ENCODE assay signal across 8 mouse cellular contexts in genomic region chr11:117825333-117826101, GRCm38 (mm10). TPM values are rescaled to one million over a fixed set of nuclear protein-coding genes. Genes with fewer than 3 reads are reported as not detected.
DNase-seq lines count a peak whose midpoint lies in the region; ATAC-seq and TF ChIP-seq lines count a peak whose summit lies in the region.

Gene Afmid (plus strand): TSS chr11:117825924.
Gene Tk1 (minus strand): TSS chr11:117826092.

- peak; percentile 36 for ATAC-seq in common myeloid progenitor, adult 5-6 weeks (replicated peaks; ENCODE audit: low read depth, poor library complexity, severe bottlenecking)
- peak; percentile 38 for ATAC-seq in inflammation-experienced regulatory T-cells, adult 6 months
- peak; percentile 68 for ATAC-seq in liver, embryonic 14.5 days (ENCODE audit: insufficient read depth)
- peak; percentile 55; the same call in 1 of the 2 replicates for ATAC-seq in neural tube, embryonic 11.5 days (ENCODE audit: insufficient read depth, low FRiP score, low TSS enrichment)

- DNase-seq in layer of hippocampus, adult 2 months (ENCODE audit: low spot score in 2 of 2): no peak
- DNase-seq in layer of hippocampus, adult 11-12 months (ENCODE audit: low spot score): no peak
- DNase-seq in gastrocnemius, postnatal 4 days (ENCODE audit: low spot score in 2 of 2): peak; percentile 61 to 79
- peak; percentile 76 to 83 (median 78) for DNase-seq in liver, embryonic 14.5 days (ENCODE audit: low read depth in 3 of 3, low spot score in 3 of 3)
- peak; percentile 85 for DNase-seq in neural tube, embryonic 11.5 days (ENCODE audit: low spot score)
- DNase-seq in thymus, postnatal 0 days (ENCODE audit: low spot score): peak; percentile 81

- no peaks in the 10 kb centered on the region for H3K9me3 ChIP-seq in liver, embryonic 14.5 days (ENCODE audit: control insufficient read depth, low read length)
- no peaks in the 10 kb centered on the region for H3K9me3 ChIP-seq in neural tube, embryonic 11.5 days (ENCODE audit: control insufficient read depth, low read length)

- peaks cover 36% of the 10 kb centered on the region for H3K36me3 ChIP-seq in liver, embryonic 14.5 days (replicated peaks; ENCODE audit: control insufficient read depth, insufficient read depth, low read depth)
- H3K36me3 ChIP-seq in neural tube, embryonic 11.5 days (ENCODE audit: control insufficient read depth, insufficient read depth, low read length): no peaks in the 10 kb centered on the region

- WGBS in liver, embryonic 14.5 days (ENCODE audit: insufficient replicate concordance): under 1% methylated on average over 34 of the region's 34 CpGs
- under 1% methylated on average over 33 of the region's 34 CpGs for WGBS in neural tube, embryonic 11.5 days

- peak within 1 kb of the TSS; percentile 28 for H3K4me3 ChIP-seq in layer of hippocampus, adult 2 months
- H3K4me3 ChIP-seq in liver, embryonic 14.5 days (ENCODE audit: insufficient read depth in 1 of 2, low read depth in 2 of 2, low read length in 2 of 2): peak within 1 kb of the TSS; percentile 90 to 95
- peak within 1 kb of the TSS; percentile 65 for H3K4me3 ChIP-seq in neural tube, embryonic 11.5 days (ENCODE audit: low read depth, low read length)

- 0 out of 2 replicates have a peak, but pooled peaks have one; percentile 6 for TF ChIP-seq EP300 in liver, embryonic 14.5 days (IDR thresholded peaks at IDR 0.05; ENCODE audit: low read depth)

- H3K27me3 ChIP-seq in liver, embryonic 14.5 days (ENCODE audit: control insufficient read depth, insufficient read depth, low read length): no peaks in the 10 kb centered on the region
- H3K27me3 ChIP-seq in neural tube, embryonic 11.5 days (ENCODE audit: control insufficient read depth, insufficient read depth, low read length): no peaks in the 10 kb centered on the region

- peak within 1 kb of the TSS; percentile 99 for H3K9ac ChIP-seq in liver, embryonic 14.5 days (replicated peaks)
- H3K9ac ChIP-seq in neural tube, embryonic 11.5 days (ENCODE audit: low read length): peak within 1 kb of the TSS; percentile 82

- TF ChIP-seq CTCF in layer of hippocampus, adult 2 months (conservative IDR thresholded peaks at IDR 0.05): no peak
- no peak for TF ChIP-seq CTCF in liver, embryonic 14.5 days (IDR thresholded peaks at IDR 0.05; ENCODE audit: low read depth)

- H3K4me2 ChIP-seq in liver, embryonic 14.5 days (ENCODE audit: low read depth): peak within 1 kb of the TSS; percentile 90
- H3K4me2 ChIP-seq in neural tube, embryonic 11.5 days (ENCODE audit: low read depth): peak within 1 kb of the TSS; percentile 83

- H3K4me1 ChIP-seq in liver, embryonic 14.5 days (replicated peaks; ENCODE audit: control insufficient read depth in 2 of 2, insufficient read depth in 2 of 2, low read length in 1 of 2): peaks cover 46 to 60% of the 10 kb centered on the region in 2 experiments
- H3K4me1 ChIP-seq in neural tube, embryonic 11.5 days (ENCODE audit: control insufficient read depth, insufficient read depth, low read length): peaks cover 19% of the 10 kb centered on the region

- H3K27ac ChIP-seq in layer of hippocampus, adult 2 months: no peak within 1 kb of the TSS
- H3K27ac ChIP-seq in liver, embryonic 14.5 days: peak within 1 kb of the TSS; percentile 93
- peak within 1 kb of the TSS; percentile 86 for H3K27ac ChIP-seq in neural tube, embryonic 11.5 days (ENCODE audit: low read depth, low read length)

RNA-seq across cellular contexts. Expression of gene Afmid, which starts in this region (rescaled TPM):
- total RNA-seq in layer of hippocampus, adult 2 months (2021): 1 to 10 TPM; 4.8 to 7.2 TPM
- total RNA-seq in common myeloid progenitor, adult 5-6 weeks (2017): 0.27 TPM in 1 of 2 replicates, not detected in the other
- 1 to 10 TPM; 6.1 to 9.6 TPM for total RNA-seq in gastrocnemius, postnatal 4 days (2021)
- 10 to 100 TPM; 32.7 to 39.5 (median 35.4) TPM for polyA plus RNA-seq in inflammation-experienced regulatory T-cells, adult 6 months (2017; shearing (Covaris generic))
- polyA plus RNA-seq in liver, embryonic 14.5 days (2012; rRNA removed): 7.1 and 7.6 TPM in 2 replicates
- 7.5 and 9.8 TPM in 2 replicates for polyA plus RNA-seq in liver, embryonic 14.5 days (2014; fragmentation: Nextera tagmentation; extraction: Ambion mirVana)
- polyA plus RNA-seq in neural tube, embryonic 11.5 days (2014; fragmentation: Nextera tagmentation; extraction: Ambion mirVana): 2.3 and 3.0 TPM in 2 replicates
- 6.5 and 6.9 TPM in 2 replicates for polyA plus RNA-seq in thymus, postnatal 0 days (2015; fragmentation: Nextera tagmentation; extraction: Ambion mirVana)

RNA-seq across cellular contexts. Expression of gene Tk1, which starts in this region (rescaled TPM):
- total RNA-seq in layer of hippocampus, adult 2 months (2021): 1 to 10 TPM; 1.0 to 1.9 TPM
- total RNA-seq in common myeloid progenitor, adult 5-6 weeks (2017): 61.6 and 75.3 TPM in 2 replicates
- total RNA-seq in gastrocnemius, postnatal 4 days (2021): 10 to 100 TPM; 38.4 to 43.9 TPM
- 100 to 1,000 TPM in 1 of 3 experiments, 10 to 100 TPM in 2; 27.3 to 126 (median 52.4) TPM for polyA plus RNA-seq in inflammation-experienced regulatory T-cells, adult 6 months (2017; shearing (Covaris generic))
- polyA plus RNA-seq in liver, embryonic 14.5 days (2012; rRNA removed): 122 and 136 TPM in 2 replicates
- 135 and 144 TPM in 2 replicates for polyA plus RNA-seq in liver, embryonic 14.5 days (2014; fragmentation: Nextera tagmentation; extraction: Ambion mirVana)
- polyA plus RNA-seq in neural tube, embryonic 11.5 days (2014; fragmentation: Nextera tagmentation; extraction: Ambion mirVana): 86.0 and 88.2 TPM in 2 replicates
- 119 and 133 TPM in 2 replicates for polyA plus RNA-seq in thymus, postnatal 0 days (2015; fragmentation: Nextera tagmentation; extraction: Ambion mirVana)

Comparison
In these comparisons a context has a peak if more than half of its experiments do, and no peak if none do; other contexts are left out.
1. RNA of gene Tk1 (total RNA-seq): 61.6 to 75.3 TPM in common myeloid progenitor, adult 5-6 weeks and 38.4 to 43.9 TPM in gastrocnemius, postnatal 4 days; 1.0 to 1.9 TPM in layer of hippocampus, adult 2 months; every median in the first group is over 10 times any median in the second.
2. DNase-seq: peak in gastrocnemius, postnatal 4 days (2 of 2), liver, embryonic 14.5 days (3 of 3), neural tube, embryonic 11.5 days (single experiment) and thymus, postnatal 0 days (single experiment); none in layer of hippocampus, adult 2 months (0 of 2) and layer of hippocampus, adult 11-12 months (single experiment).
3. H3K4me3 ChIP-seq: peak in every context shown above with its lines; median percentile 92 in liver, embryonic 14.5 days; 65 in neural tube, embryonic 11.5 days; 28 in layer of hippocampus, adult 2 months.
4. Peak in every context shown above with its lines, with median percentiles within 50 percentile points of each other: ATAC-seq.